Mouse (Mus musculus) MEL (cell line): ENCODE results near the gene Insyn1. TPM values are rescaled to one million over a fixed set of nuclear protein-coding genes. Genes with fewer than 3 reads are reported as not detected.

Source experiments
- DNase-seq: peaks from one replicate; pipeline ENCODE4 v3.0.0; 2011; ENCODE audit warnings: low read depth, low spot score
- H3K27ac ChIP-seq: 2 replicates; pipeline ENCODE4 v1.5.1; 2012; ENCODE audit warnings: low read depth, mild to moderate bottlenecking, control low read depth, low read length, moderate library complexity; ENCODE audit not compliant: control insufficient read depth
- H3K27me3 ChIP-seq, 2 experiments: fragments of 150-350 bp in 1 of 2; sonication (generic) in 1 of 2; 2 replicates each; pipeline ENCODE4 v1.6.1; 2012; ENCODE audit warnings: low read length in 2 of 2, mild to moderate bottlenecking in 2 of 2, improper control_type of control experiment in 1 of 2, moderate library complexity in 1 of 2; ENCODE audit not compliant: insufficient read depth in 2 of 2, control insufficient read depth in 1 of 2
- H3K36me3 ChIP-seq, 2 experiments: 2 replicates each; pipeline ENCODE4 v1.6.1; 2012 to 2014; ENCODE audit warnings: low read length in 2 of 2, improper control_type of control experiment in 1 of 2, inconsistent platforms in 1 of 2, mild to moderate bottlenecking in 1 of 2; ENCODE audit not compliant: insufficient read depth in 2 of 2, control insufficient read depth in 1 of 2
- H3K4me1 ChIP-seq, 2 experiments: fragments of 150-350 bp in 1 of 2; sonication (generic) in 1 of 2; 2 replicates each; pipeline ENCODE4 v1.6.1; 2012; ENCODE audit warnings: low read length in 2 of 2, improper control_type of control experiment in 1 of 2, mild to moderate bottlenecking in 1 of 2; ENCODE audit not compliant: insufficient read depth in 2 of 2, control insufficient read depth in 1 of 2
- H3K4me3 ChIP-seq, 2 experiments: fragments of 150-350 bp in 1 of 2; sonication (generic) in 1 of 2; 2 replicates each; pipeline ENCODE4 v1.5.1; 2012; ENCODE audit warnings: low read depth in 2 of 2, low read length in 2 of 2, mild to moderate bottlenecking in 2 of 2, moderate library complexity in 2 of 2, control low read depth in 1 of 2, improper control_type of control experiment in 1 of 2; ENCODE audit not compliant: control insufficient read depth in 1 of 2, insufficient read depth in 1 of 2
- H3K79me2 ChIP-seq: 2 replicates; pipeline ENCODE4 v1.6.1; 2012; ENCODE audit warnings: mild to moderate bottlenecking, low read length, moderate library complexity; ENCODE audit not compliant: control insufficient read depth, poor library complexity, insufficient read depth
- H3K9ac ChIP-seq: 2 replicates; pipeline ENCODE4 v1.6.1; 2012; ENCODE audit warnings: low read depth, mild to moderate bottlenecking, control low read depth, low read length, moderate library complexity; ENCODE audit not compliant: control insufficient read depth, poor library complexity, severe bottlenecking
- H3K9me3 ChIP-seq: fragments of 150-350 bp; sonication (generic); replicated peaks from 2 replicates; pipeline ENCODE4 v1.6.1; 2012; ENCODE audit warnings: mild to moderate bottlenecking, low read length, improper control_type of control experiment, moderate library complexity; ENCODE audit not compliant: insufficient read depth
- BHLHE40 ChIP-seq: IDR thresholded peaks from 2 replicates; pipeline ENCODE4 v1.6.1; 2012; ENCODE audit warnings: low read depth, mild to moderate bottlenecking, inconsistent platforms, low read length, improper control_type of control experiment, borderline replicate concordance
- CHD2 ChIP-seq: IDR thresholded peaks from 2 replicates; pipeline ENCODE4 v1.6.1; 2011; ENCODE audit warnings: low read length, improper control_type of control experiment
- CTCF ChIP-seq, 3 experiments: IDR thresholded peaks in 2 of 3; conservative IDR thresholded peaks in 1 of 3; 2 replicates each; pipeline ENCODE4 v1.5.1; 2011 to 2012; ENCODE audit warnings: low read length in 3 of 3, low read depth in 2 of 3, mild to moderate bottlenecking in 2 of 3, improper control_type of control experiment in 1 of 3, inconsistent platforms in 1 of 3, mixed read lengths in 1 of 3, moderate library complexity in 1 of 3; ENCODE audit not compliant: control insufficient read depth in 1 of 3, insufficient read depth in 1 of 3, poor library complexity in 1 of 3, severe bottlenecking in 1 of 3
- E2F4 ChIP-seq: IDR thresholded peaks from 2 replicates; pipeline ENCODE4 v1.6.1; 2011; ENCODE audit warnings: low read depth, low read length, improper control_type of control experiment, borderline replicate concordance
- GABPA ChIP-seq: IDR thresholded peaks from 2 replicates; pipeline ENCODE4 v1.6.1; 2012; ENCODE audit warnings: low read depth, mild to moderate bottlenecking, inconsistent platforms, low read length, improper control_type of control experiment, moderate library complexity
- JUND ChIP-seq: IDR thresholded peaks from 2 replicates; pipeline ENCODE4 v1.6.1; 2011; ENCODE audit warnings: low read depth, mild to moderate bottlenecking, improper control_type of control experiment, low read length
- MAZ ChIP-seq: IDR thresholded peaks from 2 replicates; pipeline ENCODE4 v1.6.1; 2012; ENCODE audit warnings: low read depth, mild to moderate bottlenecking, inconsistent platforms, low read length, improper control_type of control experiment
- MXI1 ChIP-seq: IDR thresholded peaks from 2 replicates; pipeline ENCODE4 v1.6.1; 2011; ENCODE audit warnings: mild to moderate bottlenecking, low read depth, low read length, improper control_type of control experiment
- MYC ChIP-seq: IDR thresholded peaks from 2 replicates; pipeline ENCODE4 v1.6.1; 2011; ENCODE audit warnings: low read depth, mild to moderate bottlenecking, low read length, improper control_type of control experiment, moderate library complexity
- NELFE ChIP-seq: IDR thresholded peaks from 2 replicates; pipeline ENCODE4 v1.6.1; 2011; ENCODE audit warnings: low read depth, low read length, improper control_type of control experiment
- POLR2A ChIP-seq, 2 experiments: IDR thresholded peaks; 2 replicates each; pipeline ENCODE4 v1.6.1; 2011 to 2012; ENCODE audit warnings: low read length in 2 of 2, mild to moderate bottlenecking in 2 of 2, control low read depth in 1 of 2, improper control_type of control experiment in 1 of 2, low read depth in 1 of 2, moderate library complexity in 1 of 2; ENCODE audit not compliant: control insufficient read depth in 1 of 2, insufficient read depth in 1 of 2, poor library complexity in 1 of 2
- POLR2AphosphoS2 ChIP-seq: IDR thresholded peaks from 2 replicates; pipeline ENCODE4 v1.6.1; 2011; ENCODE audit warnings: low read length, improper control_type of control experiment
- SIN3A ChIP-seq: IDR thresholded peaks from 2 replicates; pipeline ENCODE4 v1.6.1; 2012; ENCODE audit warnings: low read length, improper control_type of control experiment, inconsistent platforms
- SMC3 ChIP-seq: IDR thresholded peaks from 2 replicates; pipeline ENCODE4 v1.6.1; 2011; ENCODE audit warnings: low read depth, low read length, improper control_type of control experiment
- TCF12 ChIP-seq: IDR thresholded peaks from 2 replicates; pipeline ENCODE4 v1.6.1; 2014; ENCODE audit warnings: low read depth, mild to moderate bottlenecking, inconsistent platforms, low read length, improper control_type of control experiment, moderate library complexity
- UBTF ChIP-seq: IDR thresholded peaks from 2 replicates; pipeline ENCODE4 v1.6.1; 2012; ENCODE audit warnings: low read depth, mild to moderate bottlenecking, inconsistent platforms, low read length, improper control_type of control experiment, moderate library complexity, borderline replicate concordance; ENCODE audit not compliant: insufficient read depth
- USF2 ChIP-seq, 2 experiments: IDR thresholded peaks; 2 replicates each; pipeline ENCODE4 v1.6.1; 2011 to 2012; ENCODE audit warnings: improper control_type of control experiment in 2 of 2, low read length in 2 of 2, borderline replicate concordance in 1 of 2, inconsistent platforms in 1 of 2, low read depth in 1 of 2, mild to moderate bottlenecking in 1 of 2; ENCODE audit not compliant: insufficient read depth in 1 of 2
- ZKSCAN1 ChIP-seq: IDR thresholded peaks from 2 replicates; pipeline ENCODE4 v1.6.1; 2012; ENCODE audit warnings: low read depth, mild to moderate bottlenecking, inconsistent platforms, low read length, improper control_type of control experiment, moderate library complexity
- ZMIZ1 ChIP-seq: IDR thresholded peaks from 2 replicates; pipeline ENCODE4 v1.6.1; 2012; ENCODE audit warnings: low read depth, mild to moderate bottlenecking, inconsistent platforms, low read length, improper control_type of control experiment, moderate library complexity
- polyA plus RNA-seq, 2 experiments: library from polyadenylated mRNA; stranded (reverse) in 1 of 2; unstranded in 1 of 2; fragments of >175 nt in 1 of 2; fragments of >200 nt in 1 of 2; gene quantifications; 2 replicates each; pipeline versions ENCODE4 v1.2.1 to v1.2.4; 2012; ENCODE audit warnings: low replicate concordance in 2 of 2, low read depth in 1 of 2; ENCODE audit not compliant: insufficient read length in 2 of 2, insufficient read depth in 1 of 2, missing spikeins in 1 of 2
- total RNA-seq: library from RNA; depleted of rRNA; stranded (reverse); fragments of 300-350 nt; gene quantifications from 2 replicates; pipeline ENCODE4 v1.2.3, GENCODE M21; 2012

Gene Insyn1
- total and polyA plus RNA-seq, 3 experiments, result not detected

- Histone ChIP-seq H3K27ac (no peak overlapping the region), H3K27me3 (peaks cover 2 to 3% of the 10 kb centered on the region in 2 experiments; a peak in 1 of 4 replicates), H3K4me1 (peaks cover 0 to 9% of the 10 kb centered on the region in 2 experiments; a peak in 1 of 4 replicates), H3K9ac (no peak overlapping the region), H3K4me3 (no peak overlapping the region), H3K9me3 (no peaks in the 10 kb centered on the region), H3K36me3 (no peaks in the 10 kb centered on the region), H3K79me2 (no peaks in the 10 kb centered on the region)
- no peak for DNase-seq
- TF ChIP-seq UBTF, result no peak
- no peak for TF ChIP-seq ZKSCAN1
- no peak for TF ChIP-seq MAZ
- TF ChIP-seq GABPA, result no peak
- TF ChIP-seq ZMIZ1, result no peak
- TF ChIP-seq CTCF (IDR thresholded peaks at IDR 0.05 in 2 of 3, conservative IDR thresholded peaks at IDR 0.05 in 1 of 3; ENCODE audit: control insufficient read depth in 1 of 3, insufficient read depth in 1 of 3, low read depth in 2 of 3, low read length in 3 of 3, poor library complexity in 1 of 3, severe bottlenecking in 1 of 3), result no peak
- TF ChIP-seq SMC3, result no peak
These were observed 30.9 kb upstream of the Insyn1 start for GRCm38 (mm10) chr9:58457481-58457955.

- no peak overlapping the region for H3K9ac ChIP-seq
- no peaks in the 10 kb centered on the region for H3K9me3 ChIP-seq
- peak; percentile 11 for DNase-seq
- peaks cover 3% of the 10 kb centered on the region in 2 experiments; a peak in 1 of 4 replicates for H3K27me3 ChIP-seq
- no peak overlapping the region for H3K27ac ChIP-seq
- H3K4me1 ChIP-seq, result peaks cover 0 to 7% of the 10 kb centered on the region in 2 experiments; a peak in 1 of 4 replicates
- H3K36me3 ChIP-seq, result no peaks in the 10 kb centered on the region
- no peaks in the 10 kb centered on the region for H3K79me2 ChIP-seq
- no peak overlapping the region for H3K4me3 ChIP-seq
- TF ChIP-seq CTCF (IDR thresholded peaks at IDR 0.05 in 2 of 3, conservative IDR thresholded peaks at IDR 0.05 in 1 of 3; ENCODE audit: control insufficient read depth in 1 of 3, insufficient read depth in 1 of 3, low read depth in 2 of 3, low read length in 3 of 3, poor library complexity in 1 of 3, severe bottlenecking in 1 of 3) (peak; percentile 17 to 40 (median 24); a peak in 2 of 6 replicates), NELFE (no peak), SMC3 (peak; percentile 18; the same call in 1 of the 2 replicates)
These were observed 30.1 kb upstream of the Insyn1 start for GRCm38 (mm10) chr9:58458341-58458740.

GRCm38 (mm10) chr9:58458856-58459553 lies 29.4 kb upstream of the Insyn1 start:
- Histone ChIP-seq H3K27me3 (peaks cover 3% of the 10 kb centered on the region in 2 experiments; a peak in 1 of 4 replicates), H3K36me3 (no peaks in the 10 kb centered on the region)
- no peak for TF ChIP-seq SMC3
- TF ChIP-seq POLR2AphosphoS2, result no peak
- TF ChIP-seq MXI1, result no peak
- no peak for TF ChIP-seq JUND
- no peak for TF ChIP-seq TCF12
- no peak for TF ChIP-seq E2F4
- no peak for TF ChIP-seq USF2 (IDR thresholded peaks at IDR 0.05; ENCODE audit: borderline replicate concordance in 1 of 2, insufficient read depth in 1 of 2, low read depth in 1 of 2, low read length in 2 of 2)
- no peak for TF ChIP-seq MYC
- no peak for TF ChIP-seq BHLHE40
- no peak for TF ChIP-seq POLR2A (IDR thresholded peaks at IDR 0.05; ENCODE audit: control insufficient read depth in 1 of 2, insufficient read depth in 1 of 2, low read depth in 1 of 2, low read length in 2 of 2, poor library complexity in 1 of 2)
- no peak for TF ChIP-seq CHD2
- no peak for TF ChIP-seq SIN3A
- TF ChIP-seq, all 39 proteins: peak for 0
- Histone ChIP-seq H3K27ac (no peak overlapping the region), H3K9me3 (no peaks in the 10 kb centered on the region), H3K4me3 (no peak overlapping the region), H3K4me1 (peaks cover 0 to 6% of the 10 kb centered on the region in 2 experiments; a peak in 1 of 4 replicates), H3K9ac (no peak overlapping the region), H3K79me2 (no peaks in the 10 kb centered on the region)
- no peak for DNase-seq
